Mouse (Mus musculus): Measurements from ENCODE around the gene Pakap. TPM values are rescaled to one million over a fixed set of nuclear protein-coding genes. Genes with fewer than 3 reads are reported as not detected.

Gene Pakap
- total RNA-seq, 2 experiments from 2014 or later, result not detected

GRCm38 (mm10) chr4:57694356-57695136 lies 126.6 kb downstream of the Pakap start:
- ATAC-seq (replicated peaks; ENCODE audit: low FRiP score, low TSS enrichment, poor library complexity, severe bottlenecking), result no peak

GRCm38 (mm10) chr4:57696955-57697354 lies 129.0 kb downstream of the Pakap start:
- no peak for ATAC-seq (replicated peaks; ENCODE audit: low FRiP score, low TSS enrichment, poor library complexity, severe bottlenecking)

GRCm38 (mm10) chr4:57697918-57698611 lies 130.1 kb downstream of the Pakap start:
- ATAC-seq (replicated peaks; ENCODE audit: low FRiP score, low TSS enrichment, poor library complexity, severe bottlenecking), result no peak

- ATAC-seq (replicated peaks; ENCODE audit: low FRiP score, low TSS enrichment, poor library complexity, severe bottlenecking), result no peak
Measured at GRCm38 (mm10) chr4:57701576-57701975, 133.6 kb downstream of the Pakap start.

- ATAC-seq (replicated peaks; ENCODE audit: low FRiP score, low TSS enrichment, poor library complexity, severe bottlenecking), result no peak
Measured at GRCm38 (mm10) chr4:57703574-57704470, 135.8 kb downstream of the Pakap start.

- no peak for ATAC-seq (replicated peaks; ENCODE audit: low FRiP score, low TSS enrichment, poor library complexity, severe bottlenecking)
Measured at GRCm38 (mm10) chr4:57704575-57704974, 136.6 kb downstream of the Pakap start.

- ATAC-seq (replicated peaks; ENCODE audit: low FRiP score, low TSS enrichment, poor library complexity, severe bottlenecking), result no peak
Measured at GRCm38 (mm10) chr4:57715849-57716248, 147.9 kb downstream of the Pakap start.

GRCm38 (mm10) chr4:57716735-57717134 lies 148.8 kb downstream of the Pakap start:
- no peak for ATAC-seq (replicated peaks; ENCODE audit: low FRiP score, low TSS enrichment, poor library complexity, severe bottlenecking)

GRCm38 (mm10) chr4:57717354-57717753 lies 149.4 kb downstream of the Pakap start, which contains the start of gene Akap2:
Akap2 (plus strand) TSS chr4:57717657.
- ATAC-seq (replicated peaks; ENCODE audit: low FRiP score, low TSS enrichment, poor library complexity, severe bottlenecking), result no peak

GRCm38 (mm10) chr4:57719370-57719769 lies 151.4 kb downstream of the Pakap start:
- no peak for ATAC-seq (replicated peaks; ENCODE audit: low FRiP score, low TSS enrichment, poor library complexity, severe bottlenecking)

- ATAC-seq (replicated peaks; ENCODE audit: low FRiP score, low TSS enrichment, poor library complexity, severe bottlenecking), result no peak
Measured at GRCm38 (mm10) chr4:57720869-57721361, 152.9 kb downstream of the Pakap start.

GRCm38 (mm10) chr4:57722296-57722695 lies 154.3 kb downstream of the Pakap start:
- no peak for ATAC-seq (replicated peaks; ENCODE audit: low FRiP score, low TSS enrichment, poor library complexity, severe bottlenecking)

GRCm38 (mm10) chr4:57723659-57724058 lies 155.7 kb downstream of the Pakap start:
- no peak for ATAC-seq (replicated peaks; ENCODE audit: low FRiP score, low TSS enrichment, poor library complexity, severe bottlenecking)

- no peak for ATAC-seq (replicated peaks; ENCODE audit: low FRiP score, low TSS enrichment, poor library complexity, severe bottlenecking)
Measured at GRCm38 (mm10) chr4:57725569-57725968, 157.6 kb downstream of the Pakap start.

- ATAC-seq (replicated peaks; ENCODE audit: low FRiP score, low TSS enrichment, poor library complexity, severe bottlenecking), result no peak
Measured at GRCm38 (mm10) chr4:57728611-57729183, 160.7 kb downstream of the Pakap start.

- no peak for ATAC-seq (replicated peaks; ENCODE audit: low FRiP score, low TSS enrichment, poor library complexity, severe bottlenecking)
Measured at GRCm38 (mm10) chr4:57730047-57730446, 162.1 kb downstream of the Pakap start.

GRCm38 (mm10) chr4:57730801-57731598 lies 163.0 kb downstream of the Pakap start:
- ATAC-seq (replicated peaks; ENCODE audit: low FRiP score, low TSS enrichment, poor library complexity, severe bottlenecking), result no peak

- ATAC-seq (replicated peaks; ENCODE audit: low FRiP score, low TSS enrichment, poor library complexity, severe bottlenecking), result no peak
Measured at GRCm38 (mm10) chr4:57732351-57732750, 164.4 kb downstream of the Pakap start.

- ATAC-seq (replicated peaks; ENCODE audit: low FRiP score, low TSS enrichment, poor library complexity, severe bottlenecking), result peak; percentile 95
Measured at GRCm38 (mm10) chr4:57733445-57733844, 165.5 kb downstream of the Pakap start.

Measured in megakaryocyte-erythroid progenitor cell, adult 5-6 weeks (primary cell).